Mouse (Mus musculus) frontal cortex, postnatal 36 days (tissue): ENCODE measurements around the gene Cyp2b9.
"Not testable (repeated sequence)": the region's sequence is repeated elsewhere in the genome, so short reads cannot be mapped to it uniquely, and the experiment has no call there.

ENCODE experiments used
- DNase-seq, 2 experiments: peaks; one replicate each; pipeline ENCODE4 v3.0.0; 2022; ENCODE audit warnings: low spot score in 2 of 2

Cyp2b9 gene

GRCm38 (mm10) chr7:26173111-26173510 lies at the start of gene Cyp2b9:
Cyp2b9 (plus strand) TSS chr7:26173411.
- DNase-seq: not testable (repeated sequence)

GRCm38 (mm10) chr7:26139623-26140022 lies 33.6 kb upstream of the Cyp2b9 start:
- DNase-seq: not testable (repeated sequence)

- DNase-seq: not testable (repeated sequence)
Observed at GRCm38 (mm10) chr7:26143657-26144056, 29.6 kb upstream of the Cyp2b9 start.

GRCm38 (mm10) chr7:26168765-26169536 lies 4.3 kb upstream of the Cyp2b9 start:
- DNase-seq: not testable (repeated sequence)

GRCm38 (mm10) chr7:26201083-26201482 lies 27.9 kb downstream of the Cyp2b9 start:
- DNase-seq: no peak

GRCm38 (mm10) chr7:26260034-26260433 lies 86.8 kb downstream of the Cyp2b9 start, which contains the start of gene Vmn1r184:
Vmn1r184 (plus strand) TSS chr7:26260334.
- not testable (repeated sequence) for DNase-seq
